Mouse (Mus musculus): Measurements from ENCODE around the gene Selenbp1. TPM values are rescaled to one million over a fixed set of nuclear protein-coding genes. Genes with fewer than 3 reads are reported as not detected.
A peak's percentile ranks its signal among the peaks of the same experiment; 100 is the strongest.
"Not testable (repeated sequence)": the region's sequence is repeated elsewhere in the genome, so short reads cannot be mapped to it uniquely, and the experiment has no call there.

The Selenbp1 gene
- polyA plus RNA-seq, 1 experiment from 2014 or later = 36.8 TPM

DNA sequence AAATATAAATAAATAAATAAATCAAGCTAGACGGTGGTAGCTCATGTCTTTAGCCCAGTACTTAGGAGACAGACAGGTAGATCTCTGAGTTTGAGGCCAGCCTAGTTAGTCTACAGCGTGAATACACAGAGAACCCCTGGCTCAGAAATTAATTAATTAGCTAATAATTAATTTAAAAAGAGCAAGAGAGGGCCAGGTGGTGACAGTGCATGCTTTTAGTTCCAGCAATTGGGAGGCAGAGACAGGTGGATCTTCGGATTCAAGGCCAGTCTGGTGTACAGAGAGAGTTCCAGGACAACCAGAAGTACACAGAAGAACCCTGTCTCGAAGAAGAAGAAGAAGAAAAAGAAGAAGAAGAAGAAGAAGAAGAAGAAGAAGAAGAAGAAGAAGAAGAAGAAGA lies 3.9 kb upstream of the Selenbp1 start:
- not testable (repeated sequence) for H3K27ac ChIP-seq (ENCODE audit: low read depth, low read length); H3K9me3 ChIP-seq (replicated peaks; ENCODE audit: control insufficient read depth, low read length); H3K9ac ChIP-seq (ENCODE audit: low read depth, low read length); ATAC-seq (replicated peaks; ENCODE audit: insufficient number of reproducible peaks, low FRiP score, low TSS enrichment); H3K36me3 ChIP-seq (ENCODE audit: control insufficient read depth, insufficient read depth, low read length); H3K4me2 ChIP-seq; H3K4me3 ChIP-seq (ENCODE audit: low read depth, low read length); H3K27me3 ChIP-seq (ENCODE audit: control insufficient read depth, insufficient read depth, low read length); H3K4me1 ChIP-seq (ENCODE audit: control insufficient read depth, insufficient read depth, low read length)
- WGBS (ENCODE audit: insufficient replicate concordance) = 83% methylated on average over 4 of the region's 4 CpGs

DNA sequence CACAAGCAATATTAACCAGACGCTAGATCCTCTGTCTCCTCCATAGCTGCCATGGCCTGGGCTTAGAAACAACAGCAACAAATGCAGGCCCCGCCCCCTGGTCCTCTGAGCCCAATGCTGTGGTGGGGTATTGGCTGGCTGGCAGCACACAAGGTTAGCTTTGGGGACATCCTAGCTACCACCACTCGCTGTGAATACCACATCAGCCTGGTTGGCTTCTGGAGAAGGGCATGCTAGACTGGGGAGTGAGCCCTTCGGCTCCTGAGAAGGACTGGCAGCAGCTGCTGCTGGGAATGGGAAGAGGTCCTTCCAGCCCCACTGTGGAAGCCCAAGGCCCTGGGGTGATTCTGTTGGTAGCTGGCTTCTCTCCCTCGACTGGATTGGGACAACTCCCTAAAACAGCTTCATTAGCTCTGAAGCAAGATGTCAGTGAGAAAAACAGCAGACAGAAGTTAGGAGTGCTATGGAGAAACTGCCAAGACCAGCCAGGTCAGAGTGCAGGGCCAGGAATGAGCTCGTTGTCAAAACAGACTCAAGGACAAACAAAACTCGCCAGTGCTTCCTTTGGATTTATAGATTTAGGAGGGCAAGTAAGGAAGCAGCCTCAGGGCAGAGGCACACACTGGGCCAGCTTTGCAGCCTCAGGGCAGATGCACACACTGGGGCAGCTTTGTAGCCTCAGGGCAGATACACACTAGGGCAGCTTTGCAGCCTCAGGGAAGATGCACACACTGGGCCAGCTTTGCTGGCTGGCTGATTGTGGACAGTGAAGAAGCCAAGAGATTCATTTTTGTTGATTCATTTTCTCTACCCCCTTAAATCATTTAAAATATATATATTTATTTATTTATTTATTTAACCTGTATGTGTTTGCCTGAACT lies 2.2 kb upstream of the Selenbp1 start:
- not testable (repeated sequence) for H3K36me3 ChIP-seq (ENCODE audit: control insufficient read depth, insufficient read depth, low read length); H3K9me3 ChIP-seq (replicated peaks; ENCODE audit: control insufficient read depth, low read length); H3K4me3 ChIP-seq (ENCODE audit: low read depth, low read length); H3K27me3 ChIP-seq (ENCODE audit: control insufficient read depth, insufficient read depth, low read length); ATAC-seq (replicated peaks; ENCODE audit: insufficient number of reproducible peaks, low FRiP score, low TSS enrichment); H3K9ac ChIP-seq (ENCODE audit: low read depth, low read length); H3K4me2 ChIP-seq; H3K27ac ChIP-seq (ENCODE audit: low read depth, low read length); H3K4me1 ChIP-seq (ENCODE audit: control insufficient read depth, insufficient read depth, low read length)
- WGBS (ENCODE audit: insufficient replicate concordance) = 41% methylated on average over 7 of the region's 7 CpGs

DNA sequence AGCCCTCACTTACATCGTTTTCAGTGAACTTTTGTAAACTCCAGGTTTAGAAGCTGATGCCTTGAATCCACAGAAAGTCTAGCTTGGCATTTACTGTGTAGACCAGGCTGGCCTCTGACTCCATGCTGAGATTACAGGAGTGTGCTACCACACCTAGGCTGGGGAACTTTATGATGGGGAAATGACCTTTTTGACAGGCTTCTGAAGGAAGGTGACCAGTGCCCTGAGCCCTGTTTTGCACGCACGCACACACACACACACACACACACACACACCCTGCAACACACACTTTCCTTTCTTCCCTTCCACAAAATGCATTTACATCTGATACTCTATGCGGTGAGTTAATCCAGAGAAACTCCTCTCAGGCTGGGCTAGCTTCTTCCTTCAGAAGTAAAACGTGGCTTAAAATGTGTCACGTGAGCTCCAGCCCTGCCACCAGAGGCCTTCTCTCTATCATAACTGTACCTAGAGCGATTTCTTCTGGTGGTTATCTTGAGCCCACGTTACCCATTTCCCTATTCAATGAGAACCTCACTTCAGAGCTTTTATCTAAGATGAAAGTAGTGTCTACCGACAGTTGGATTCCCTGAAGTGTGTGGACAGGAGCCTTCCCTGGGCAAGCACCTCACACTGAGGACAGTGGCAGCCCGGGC lies 1.3 kb upstream of the Selenbp1 start:
- H3K36me3 ChIP-seq (ENCODE audit: control insufficient read depth, insufficient read depth, low read length); H3K27me3 ChIP-seq (ENCODE audit: control insufficient read depth, insufficient read depth, low read length); H3K4me3 ChIP-seq (ENCODE audit: low read depth, low read length); H3K9me3 ChIP-seq (replicated peaks; ENCODE audit: control insufficient read depth, low read length); H3K4me2 ChIP-seq; ATAC-seq (replicated peaks; ENCODE audit: insufficient number of reproducible peaks, low FRiP score, low TSS enrichment); H3K27ac ChIP-seq (ENCODE audit: low read depth, low read length); H3K9ac ChIP-seq (ENCODE audit: low read depth, low read length); H3K4me1 ChIP-seq (ENCODE audit: control insufficient read depth, insufficient read depth, low read length): not testable (repeated sequence)
- WGBS (ENCODE audit: insufficient replicate concordance) = 57% methylated on average over 10 of the region's 10 CpGs

DNA sequence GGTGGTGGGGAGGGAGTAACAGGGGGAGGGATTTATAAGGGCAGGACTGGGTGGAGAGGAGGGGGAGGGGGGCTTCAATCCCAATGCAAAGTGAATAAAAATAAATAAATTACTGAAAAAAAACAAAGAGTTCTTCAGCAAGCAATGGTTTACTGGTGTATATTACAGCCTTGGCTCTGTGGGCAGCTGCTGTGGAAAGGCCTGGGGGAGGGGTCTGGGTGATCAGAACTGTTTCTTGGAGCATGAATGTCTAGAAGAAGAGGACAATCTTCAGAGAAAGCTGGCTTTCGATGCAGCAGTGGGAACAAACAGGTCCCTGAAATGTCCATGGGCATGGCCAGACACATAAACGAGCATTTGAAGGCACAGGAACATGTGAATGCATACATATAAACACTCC lies 577 bp upstream of the Selenbp1 start:
- peak overlapping the region; percentile 60; the same call in 1 of the 2 replicates for H3K4me2 ChIP-seq
- not testable (repeated sequence) for ATAC-seq (replicated peaks; ENCODE audit: insufficient number of reproducible peaks, low FRiP score, low TSS enrichment)

DNA sequence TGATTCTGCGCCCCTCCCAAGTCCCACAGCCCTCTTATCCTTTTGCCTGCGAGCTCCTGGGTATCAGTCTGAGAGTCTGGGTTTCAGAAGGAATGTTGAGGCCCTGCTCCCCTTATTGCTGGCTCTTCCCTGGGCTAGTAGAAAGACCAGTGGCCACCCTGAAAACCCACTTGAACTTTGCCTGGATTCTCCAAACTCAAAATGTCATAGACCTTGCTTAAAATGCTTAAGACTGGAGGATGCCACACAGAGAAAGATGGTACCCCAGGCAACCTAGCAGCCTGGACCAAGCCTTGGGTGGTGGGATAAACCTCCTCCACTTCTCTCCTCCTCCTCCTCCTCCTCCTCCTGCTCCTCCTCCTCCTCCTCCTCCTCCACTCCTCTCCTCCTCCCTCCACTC lies 748 bp downstream of the Selenbp1 start:
- H3K27me3 ChIP-seq (ENCODE audit: control insufficient read depth, insufficient read depth, low read length); ATAC-seq (replicated peaks; ENCODE audit: insufficient number of reproducible peaks, low FRiP score, low TSS enrichment); H3K9me3 ChIP-seq (replicated peaks; ENCODE audit: control insufficient read depth, low read length); H3K4me1 ChIP-seq (ENCODE audit: control insufficient read depth, insufficient read depth, low read length); H3K36me3 ChIP-seq (ENCODE audit: control insufficient read depth, insufficient read depth, low read length); H3K9ac ChIP-seq (ENCODE audit: low read depth, low read length): not testable (repeated sequence)
- Histone ChIP-seq H3K27ac (ENCODE audit: low read depth, low read length) (peak overlapping the region; percentile 78; the same call in 1 of the 2 replicates), H3K4me2 (peak overlapping the region; percentile 60), H3K4me3 (ENCODE audit: low read depth, low read length) (peak overlapping the region; percentile 39)
- no CpG with 5 or more reads among the region's 2 CpGs for WGBS (ENCODE audit: insufficient replicate concordance)

More for the DNA sequence above, 577 bp upstream of the Selenbp1 start:
- 63% methylated on average over 2 of the region's 2 CpGs for WGBS (ENCODE audit: insufficient replicate concordance)
- not testable (repeated sequence) for H3K9me3 ChIP-seq (replicated peaks; ENCODE audit: control insufficient read depth, low read length); H3K9ac ChIP-seq (ENCODE audit: low read depth, low read length); H3K4me3 ChIP-seq (ENCODE audit: low read depth, low read length); H3K36me3 ChIP-seq (ENCODE audit: control insufficient read depth, insufficient read depth, low read length); H3K4me1 ChIP-seq (ENCODE audit: control insufficient read depth, insufficient read depth, low read length); H3K27me3 ChIP-seq (ENCODE audit: control insufficient read depth, insufficient read depth, low read length)
- peak overlapping the region; percentile 46 for H3K27ac ChIP-seq (ENCODE audit: low read depth, low read length)

DNA sequence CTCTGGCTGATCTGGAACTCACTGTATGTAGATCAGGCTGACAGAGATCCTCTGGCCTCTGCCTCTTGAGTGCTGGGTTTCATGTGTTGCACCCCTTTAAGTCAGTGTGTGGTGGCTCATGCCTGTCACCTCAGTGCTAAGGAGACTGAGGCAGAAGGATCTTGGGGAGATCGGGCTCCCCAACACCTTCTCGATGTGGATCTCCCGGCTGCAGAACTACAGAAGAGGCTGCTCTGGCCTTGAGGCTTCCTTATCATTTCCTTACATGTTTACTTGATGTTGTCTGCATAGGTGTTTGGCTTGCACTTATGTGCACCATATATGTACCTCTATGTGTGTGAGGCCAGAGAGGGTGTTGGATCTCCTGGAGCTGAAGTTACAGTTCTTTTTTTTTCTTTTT lies 1.7 kb downstream of the Selenbp1 start:
- WGBS (ENCODE audit: insufficient replicate concordance) = 91% methylated on average over 3 of the region's 3 CpGs
- H3K9ac ChIP-seq (ENCODE audit: low read depth, low read length); H3K36me3 ChIP-seq (ENCODE audit: control insufficient read depth, insufficient read depth, low read length); H3K27ac ChIP-seq (ENCODE audit: low read depth, low read length); H3K9me3 ChIP-seq (replicated peaks; ENCODE audit: control insufficient read depth, low read length); ATAC-seq (replicated peaks; ENCODE audit: insufficient number of reproducible peaks, low FRiP score, low TSS enrichment); H3K27me3 ChIP-seq (ENCODE audit: control insufficient read depth, insufficient read depth, low read length); H3K4me2 ChIP-seq; H3K4me1 ChIP-seq (ENCODE audit: control insufficient read depth, insufficient read depth, low read length); H3K4me3 ChIP-seq (ENCODE audit: low read depth, low read length): not testable (repeated sequence)

DNA sequence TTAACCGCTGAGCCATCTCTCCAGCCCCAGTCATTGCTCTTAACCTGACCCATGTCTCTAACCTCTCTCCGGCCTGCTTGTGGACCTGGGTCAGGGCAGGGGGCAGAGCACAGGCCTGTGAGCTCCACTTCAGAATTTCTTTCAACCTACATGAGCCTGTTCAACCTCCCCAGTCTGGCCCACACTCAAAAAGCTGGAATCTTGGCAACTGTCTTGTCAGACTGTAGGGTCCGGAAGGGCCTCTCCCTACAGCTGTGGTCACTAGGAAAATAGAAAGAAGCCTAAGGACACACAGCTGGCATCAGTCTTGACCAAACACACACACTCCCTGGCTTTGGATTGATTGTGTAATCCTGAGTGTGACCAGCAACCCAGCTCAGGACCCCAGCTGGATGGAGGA lies 2.5 kb downstream of the Selenbp1 start:
- not testable (repeated sequence) for ATAC-seq (replicated peaks; ENCODE audit: insufficient number of reproducible peaks, low FRiP score, low TSS enrichment); H3K4me3 ChIP-seq (ENCODE audit: low read depth, low read length); H3K36me3 ChIP-seq (ENCODE audit: control insufficient read depth, insufficient read depth, low read length); H3K9ac ChIP-seq (ENCODE audit: low read depth, low read length); H3K9me3 ChIP-seq (replicated peaks; ENCODE audit: control insufficient read depth, low read length); H3K27ac ChIP-seq (ENCODE audit: low read depth, low read length); H3K27me3 ChIP-seq (ENCODE audit: control insufficient read depth, insufficient read depth, low read length); H3K4me2 ChIP-seq
- 81% methylated on average over 3 of the region's 3 CpGs for WGBS (ENCODE audit: insufficient replicate concordance)
- peaks cover 10% of the 10 kb centered on the region; the same call in 1 of the 2 replicates for H3K4me1 ChIP-seq (ENCODE audit: control insufficient read depth, insufficient read depth, low read length)

DNA sequence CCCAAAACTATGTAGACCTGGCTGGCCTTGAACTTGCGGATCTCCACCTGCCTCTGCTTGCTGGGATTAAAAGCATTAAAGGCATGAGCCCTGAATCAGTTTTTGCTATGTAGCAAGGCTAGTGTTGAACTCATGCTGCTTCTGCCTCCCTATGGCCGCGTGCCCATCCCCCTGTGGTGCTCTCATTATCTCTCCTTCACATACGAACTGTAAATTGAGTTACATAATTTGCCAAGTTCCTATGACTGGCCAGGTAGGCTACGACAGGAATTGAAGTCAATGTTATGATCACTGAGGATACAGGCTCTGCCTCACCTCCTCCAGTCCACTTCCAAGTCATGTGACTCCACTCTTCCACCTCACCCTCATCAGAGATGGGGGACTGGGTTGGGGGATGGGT lies 3.3 kb downstream of the Selenbp1 start:
- not testable (repeated sequence) for H3K9me3 ChIP-seq (replicated peaks; ENCODE audit: control insufficient read depth, low read length); H3K36me3 ChIP-seq (ENCODE audit: control insufficient read depth, insufficient read depth, low read length); H3K27me3 ChIP-seq (ENCODE audit: control insufficient read depth, insufficient read depth, low read length); H3K27ac ChIP-seq (ENCODE audit: low read depth, low read length); H3K4me3 ChIP-seq (ENCODE audit: low read depth, low read length); ATAC-seq (replicated peaks; ENCODE audit: insufficient number of reproducible peaks, low FRiP score, low TSS enrichment); H3K9ac ChIP-seq (ENCODE audit: low read depth, low read length); H3K4me2 ChIP-seq
- H3K4me1 ChIP-seq (ENCODE audit: control insufficient read depth, insufficient read depth, low read length) = peaks cover 10% of the 10 kb centered on the region; the same call in 1 of the 2 replicates
- WGBS (ENCODE audit: insufficient replicate concordance) = 81% methylated on average over 5 of the region's 5 CpGs

Data from heart, embryonic 11.5 days (tissue).